Mouse (Mus musculus) neural tube, embryonic 11.5 days (tissue): ENCODE measurements around the gene Snx32. TPM values are rescaled to one million over a fixed set of nuclear protein-coding genes. Genes with fewer than 3 reads are reported as not detected.

Source experiments
- ATAC-seq: fragments of 200-750 bp; cut with Nextera tagmentation; 2 replicates; pipeline ENCODE4 v1.8.0; 2017; ENCODE audit warnings: moderate number of reproducible peaks, mild to moderate bottlenecking, moderate TSS enrichment, moderate library complexity; ENCODE audit not compliant: insufficient read depth, low FRiP score, low TSS enrichment
- DNase-seq: peaks from one replicate; pipeline ENCODE4 v3.0.0-alpha.2; 2015; ENCODE audit warnings: low spot score
- H3K27ac ChIP-seq: fragments of 300-500 bp; sonication (generic); 2 replicates; pipeline ENCODE4 v1.5.1; 2014; ENCODE audit warnings: low read depth, mild to moderate bottlenecking, low read length
- H3K27me3 ChIP-seq: fragments of 300-500 bp; sonication (generic); 2 replicates; pipeline ENCODE4 v1.6.1; 2014; ENCODE audit warnings: mild to moderate bottlenecking, low read length, mixed read lengths; ENCODE audit not compliant: control insufficient read depth, insufficient read depth
- H3K36me3 ChIP-seq: fragments of 300-500 bp; sonication (generic); 2 replicates; pipeline ENCODE4 v1.6.1; 2014; ENCODE audit warnings: mild to moderate bottlenecking, low read length, moderate library complexity, mixed read lengths; ENCODE audit not compliant: control insufficient read depth, insufficient read depth
- H3K4me1 ChIP-seq: fragments of 300-500 bp; sonication (generic); 2 replicates; pipeline ENCODE4 v1.6.1; 2014; ENCODE audit warnings: low read length, mixed read lengths; ENCODE audit not compliant: control insufficient read depth, insufficient read depth
- H3K4me2 ChIP-seq: fragments of 300-500 bp; sonication (generic); 2 replicates; pipeline ENCODE4 v1.6.1; 2014; ENCODE audit warnings: low read depth, mild to moderate bottlenecking, moderate library complexity
- H3K4me3 ChIP-seq: fragments of 300-500 bp; sonication (generic); 2 replicates; pipeline ENCODE4 v1.5.1; 2014; ENCODE audit warnings: low read depth, low read length
- H3K9ac ChIP-seq: fragments of 300-500 bp; sonication (generic); 2 replicates; pipeline ENCODE4 v1.6.1; 2014; ENCODE audit warnings: mild to moderate bottlenecking, low read length
- H3K9me3 ChIP-seq: fragments of 300-500 bp; sonication (generic); 2 replicates; pipeline ENCODE4 v1.6.1; 2016; ENCODE audit warnings: low read length; ENCODE audit not compliant: control insufficient read depth
- WGBS: fragments of 180-500 bp; shearing (Covaris S2); extraction: QIAGEN DNeasy Blood & Tissue Kit; methylation state at CpG from one replicate; pipeline ENCODE4 v1.1.7; 2014; 5-methylcytosine and 5-hydroxymethylcytosine counted together
- polyA plus RNA-seq: library from polyadenylated mRNA; unstranded; fragments of >200 nt; fragmentation: Nextera tagmentation; extraction: Ambion mirVana; gene quantifications from 2 replicates; pipeline ENCODE4 v1.2.1, GENCODE M21; 2014

Gene Snx32
- polyA plus RNA-seq, 1 experiment from 2014 or later, result 23.0 TPM

DNA sequence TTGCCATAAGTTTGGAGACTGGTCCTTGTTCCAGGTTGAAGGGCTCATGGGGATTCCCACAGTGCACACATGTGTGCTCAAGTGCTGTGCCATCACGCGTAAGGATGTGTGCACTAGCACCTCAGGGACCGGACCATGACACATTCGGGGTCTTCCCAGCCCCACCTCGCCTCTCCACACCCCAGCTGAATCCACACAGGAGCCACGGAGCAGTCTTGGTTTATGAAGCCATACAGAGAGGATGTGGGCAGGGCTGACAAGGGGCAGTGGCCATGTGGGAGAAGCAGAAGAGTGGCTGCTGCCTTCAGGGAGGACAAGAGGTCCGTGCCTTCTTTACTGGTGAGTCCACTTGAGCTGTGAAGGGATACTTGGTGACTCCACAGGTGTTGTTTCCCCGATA, 45.3 kb downstream of the Snx32 start:
- DNase-seq (no peak), ATAC-seq (no peak)
- H3K4me3 ChIP-seq, result no peak overlapping the region
- no peaks in the 10 kb centered on the region for H3K9me3 ChIP-seq
- no peak overlapping the region for H3K27ac ChIP-seq
- WGBS, result 91% methylated on average over 8 of the region's 8 CpGs
- H3K27me3 ChIP-seq, result no peaks in the 10 kb centered on the region
- no peak overlapping the region for H3K4me2 ChIP-seq
- H3K9ac ChIP-seq, result no peak overlapping the region
- H3K36me3 ChIP-seq, result peaks cover 12% of the 10 kb centered on the region
- H3K4me1 ChIP-seq, result peaks cover 8% of the 10 kb centered on the region

- H3K27ac ChIP-seq, result peak overlapping the region; percentile 20; the same call in 1 of the 2 replicates
- H3K4me3 ChIP-seq, result peak overlapping the region; percentile 22
- peaks cover 12% of the 10 kb centered on the region for H3K36me3 ChIP-seq
- H3K9ac ChIP-seq, result peak overlapping the region; percentile 31; the same call in 1 of the 2 replicates
- 52% methylated on average over 15 of the region's 15 CpGs for WGBS
- peak overlapping the region; percentile 36 for H3K4me2 ChIP-seq
- H3K4me1 ChIP-seq, result peaks cover 8% of the 10 kb centered on the region
- no peaks in the 10 kb centered on the region for H3K27me3 ChIP-seq
- H3K9me3 ChIP-seq, result no peaks in the 10 kb centered on the region
- DNase-seq, result peak; percentile 83
- peak; percentile 43; the same call in 1 of the 2 replicates for ATAC-seq
These were observed 46.4 kb downstream of the Snx32 start for GRCm38 (mm10) chr19:5463791-5464562.

- 93% methylated on average over 9 of the region's 9 CpGs for WGBS
- H3K9ac ChIP-seq, result no peak overlapping the region
These were observed 47.1 kb downstream of the Snx32 start for GRCm38 (mm10) chr19:5463212-5463611.

GRCm38 (mm10) chr19:5461411-5461810, 48.9 kb downstream of the Snx32 start:
- Histone ChIP-seq H3K9me3 (no peaks in the 10 kb centered on the region), H3K36me3 (peaks cover 8% of the 10 kb centered on the region), H3K4me2 (peak overlapping the region; percentile 97), H3K9ac (no peak overlapping the region; the same call in 1 of the 2 replicates), H3K4me3 (peak overlapping the region; percentile 57), H3K4me1 (peaks cover 13% of the 10 kb centered on the region), H3K27ac (no peak overlapping the region), H3K27me3 (0 out of 2 replicates have a peak, but pooled peaks cover 3% of the 10 kb centered on the region)
- DNase-seq, result no peak
- 88% methylated on average over 6 of the region's 6 CpGs for WGBS
- no peak for ATAC-seq

More at GRCm38 (mm10) chr19:5463212-5463611, 47.1 kb downstream of the Snx32 start:
- DNase-seq, result no peak
- H3K4me3 ChIP-seq, result no peak overlapping the region
- H3K27me3 ChIP-seq, result 0 out of 2 replicates have a peak, but pooled peaks cover 3% of the 10 kb centered on the region
- no peak overlapping the region for H3K27ac ChIP-seq
- peaks cover 12% of the 10 kb centered on the region for H3K36me3 ChIP-seq
- peaks cover 8% of the 10 kb centered on the region for H3K4me1 ChIP-seq
- no peak overlapping the region for H3K4me2 ChIP-seq
- ATAC-seq, result no peak
- no peaks in the 10 kb centered on the region for H3K9me3 ChIP-seq

- H3K9me3 ChIP-seq, result no peaks in the 10 kb centered on the region
- H3K36me3 ChIP-seq, result peaks cover 8% of the 10 kb centered on the region
- H3K4me3 ChIP-seq, result peak within 1 kb of the TSS; percentile 57
- under 1% methylated on average over 32 of the region's 32 CpGs for WGBS
- 0 out of 2 replicates have a peak, but pooled peaks cover 3% of the 10 kb centered on the region for H3K27me3 ChIP-seq
- DNase-seq, result peak; percentile 90
- H3K4me1 ChIP-seq, result peaks cover 21% of the 10 kb centered on the region
- H3K9ac ChIP-seq, result peak within 1 kb of the TSS; percentile 66
- peak; percentile 45; the same call in 1 of the 2 replicates for ATAC-seq
- H3K4me2 ChIP-seq, result peak within 1 kb of the TSS; percentile 97
- 0 out of 2 replicates have a peak within 1 kb of the TSS, but pooled peaks have one; percentile 0 for H3K27ac ChIP-seq
These were observed 49.9 kb downstream of the Snx32 start, which contains the start of gene Fibp for GRCm38 (mm10) chr19:5460465-5460911. Gene Fibp (plus strand): TSS chr19:5460615.

DNA sequence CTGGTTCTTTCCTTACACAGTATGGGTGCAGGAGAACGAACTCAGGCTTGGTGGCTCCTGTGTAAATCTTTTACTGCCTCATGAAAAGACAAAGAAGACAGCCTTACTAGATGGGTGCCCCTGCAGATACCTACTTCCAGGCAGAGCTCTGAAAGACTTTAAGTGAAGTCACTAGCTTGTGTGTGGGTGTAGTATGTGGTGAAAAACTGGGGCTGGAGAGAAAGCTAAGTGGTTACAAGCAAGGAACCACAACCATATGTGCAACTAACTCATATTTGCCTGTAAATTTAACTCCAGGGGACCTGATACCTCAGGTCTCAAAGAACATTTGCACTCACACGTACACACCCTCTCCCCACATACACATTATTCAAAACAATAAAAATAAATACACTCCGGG, 50.4 kb downstream of the Snx32 start:
- DNase-seq (no peak), ATAC-seq (no peak)
- H3K9me3 ChIP-seq, result no peaks in the 10 kb centered on the region
- H3K4me1 ChIP-seq, result peaks cover 21% of the 10 kb centered on the region
- H3K9ac ChIP-seq, result peak overlapping the region; percentile 66
- H3K4me3 ChIP-seq, result peak overlapping the region; percentile 57
- no peak overlapping the region for H3K27ac ChIP-seq
- WGBS, result 21% methylated on average over 3 of the region's 3 CpGs
- H3K27me3 ChIP-seq, result 0 out of 2 replicates have a peak, but pooled peaks cover 3% of the 10 kb centered on the region
- H3K36me3 ChIP-seq, result peaks cover 4% of the 10 kb centered on the region
- peak overlapping the region; percentile 97 for H3K4me2 ChIP-seq

DNA sequence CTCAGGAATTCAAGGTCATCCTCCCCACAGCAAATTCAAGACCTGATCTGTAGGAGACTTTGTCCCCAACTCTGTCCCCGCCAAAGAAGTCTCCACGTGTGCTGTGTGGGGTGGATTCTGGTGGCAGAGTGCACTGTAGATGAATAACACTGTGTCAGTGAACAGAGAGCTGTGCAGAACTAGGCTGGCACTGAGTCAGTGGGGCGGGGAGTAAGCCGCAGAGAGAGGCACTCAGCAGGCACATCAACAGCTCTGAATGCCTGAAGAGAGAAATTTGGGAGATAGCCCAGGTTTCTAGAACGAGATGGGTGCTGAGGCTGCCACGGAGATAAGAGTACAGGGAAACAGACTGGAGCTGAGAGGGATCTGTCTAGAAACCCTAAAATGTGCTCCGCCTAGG, 51.3 kb downstream of the Snx32 start:
- Histone ChIP-seq H3K27ac (no peak overlapping the region), H3K4me3 (no peak overlapping the region), H3K4me2 (no peak overlapping the region), H3K27me3 (0 out of 2 replicates have a peak, but pooled peaks cover 3% of the 10 kb centered on the region), H3K9me3 (no peaks in the 10 kb centered on the region), H3K4me1 (peaks cover 19% of the 10 kb centered on the region), H3K36me3 (peaks cover 2% of the 10 kb centered on the region), H3K9ac (no peak overlapping the region)
- no peak for DNase-seq
- ATAC-seq, result no peak
- 71% methylated on average over 7 of the region's 7 CpGs for WGBS

GRCm38 (mm10) chr19:5457746-5458442, 52.4 kb downstream of the Snx32 start, which contains the start of gene Ccdc85b:
Gene Ccdc85b (minus strand): TSS chr19:5457894.
- WGBS, result 17% methylated on average over 14 of the region's 14 CpGs
- Histone ChIP-seq H3K27me3 (0 out of 2 replicates have a peak, but pooled peaks cover 3% of the 10 kb centered on the region), H3K36me3 (peaks cover 2% of the 10 kb centered on the region; the same call in 1 of the 2 replicates), H3K4me2 (peak within 1 kb of the TSS; percentile 100), H3K4me3 (peak within 1 kb of the TSS; percentile 76), H3K9me3 (no peaks in the 10 kb centered on the region), H3K27ac (peak within 1 kb of the TSS; percentile 87), H3K4me1 (peaks cover 19% of the 10 kb centered on the region), H3K9ac (peak within 1 kb of the TSS; percentile 82)
- DNase-seq (no peak), ATAC-seq (no peak)
